Mouse (Mus musculus) heart, embryonic 12.5 days (tissue): Measurements from ENCODE around the gene Slc26a9. TPM values are rescaled to one million over a fixed set of nuclear protein-coding genes. Genes with fewer than 3 reads are reported as not detected.

Source experiments
- ATAC-seq: fragments of 200-750 bp; cut with Nextera tagmentation; 2 replicates; pipeline ENCODE4 v1.8.0; 2017; ENCODE audit warnings: moderate TSS enrichment, moderate library complexity; ENCODE audit not compliant: insufficient number of reproducible peaks, low FRiP score
- H3K27ac ChIP-seq: fragments of 300-500 bp; sonication (generic); 2 replicates; pipeline ENCODE4 v1.5.1; 2016; ENCODE audit warnings: mild to moderate bottlenecking, moderate library complexity; ENCODE audit not compliant: poor library complexity, severe bottlenecking
- H3K27me3 ChIP-seq: fragments of 300-500 bp; sonication (generic); replicated peaks from 2 replicates; pipeline ENCODE4 v1.6.1; 2016; ENCODE audit warnings: mild to moderate bottlenecking, moderate library complexity
- H3K36me3 ChIP-seq: fragments of 300-500 bp; sonication (generic); 2 replicates; pipeline ENCODE4 v1.6.1; 2016; ENCODE audit warnings: mild to moderate bottlenecking, moderate library complexity
- H3K4me1 ChIP-seq: fragments of 300-500 bp; sonication (generic); replicated peaks from 2 replicates; pipeline ENCODE4 v1.6.1; 2016; ENCODE audit warnings: mild to moderate bottlenecking
- H3K4me2 ChIP-seq: fragments of 300-500 bp; sonication (generic); 2 replicates; pipeline ENCODE4 v1.6.1; 2016; ENCODE audit warnings: mild to moderate bottlenecking, moderate library complexity
- H3K4me3 ChIP-seq: fragments of 300-500 bp; sonication (generic); 2 replicates; pipeline ENCODE4 v1.5.1; 2016; ENCODE audit warnings: mild to moderate bottlenecking
- H3K9ac ChIP-seq: fragments of 300-500 bp; sonication (generic); 2 replicates; pipeline ENCODE4 v1.6.1; 2016; ENCODE audit warnings: mild to moderate bottlenecking, moderate library complexity
- H3K9me3 ChIP-seq: fragments of 300-500 bp; sonication (generic); replicated peaks from 2 replicates; pipeline ENCODE4 v1.6.1; 2016; ENCODE audit warnings: mild to moderate bottlenecking, moderate library complexity
- WGBS: fragments of 180-500 bp; shearing (Covaris S2); methylation state at CpG from one replicate; pipeline ENCODE4 v1.1.7; 2016; 5-methylcytosine and 5-hydroxymethylcytosine counted together
- polyA plus RNA-seq: library from polyadenylated mRNA; unstranded; fragments of >200 nt; fragmentation: Nextera tagmentation; extraction: Ambion mirVana; gene quantifications from 2 replicates; pipeline ENCODE4 v1.2.1, GENCODE M21; 2016

Slc26a9 gene
- polyA plus RNA-seq, 1 experiment from 2014 or later: 0.04 TPM

DNA sequence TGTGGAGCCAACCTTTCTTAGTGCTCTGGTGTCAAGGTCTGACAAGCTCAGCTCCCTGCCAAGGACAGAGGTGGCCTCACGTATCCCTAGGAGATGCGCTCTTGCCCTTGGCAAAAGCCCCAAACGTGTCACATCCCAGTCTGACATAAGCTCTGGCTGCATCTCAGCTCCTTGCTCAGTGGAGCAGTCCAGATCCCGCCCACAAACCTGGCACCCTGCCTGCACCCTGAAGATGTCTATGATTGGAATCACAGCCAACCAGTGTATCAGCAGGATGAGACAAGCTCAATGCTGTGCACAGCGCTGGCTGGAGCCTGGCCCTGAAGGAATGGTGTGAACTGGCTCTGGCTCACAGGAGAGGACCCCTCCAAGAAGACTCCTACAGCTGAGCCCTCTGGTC, 6.6 kb upstream of the Slc26a9 start:
- peak; percentile 49; the same call in 1 of the 2 replicates for ATAC-seq
- Histone ChIP-seq H3K4me3 (no peak overlapping the region), H3K27ac (no peak overlapping the region), H3K9ac (no peak overlapping the region), H3K36me3 (no peaks in the 10 kb centered on the region), H3K4me1 (peaks cover 43% of the 10 kb centered on the region), H3K27me3 (no peaks in the 10 kb centered on the region), H3K9me3 (no peaks in the 10 kb centered on the region), H3K4me2 (no peak overlapping the region)
- 68% methylated on average over 5 of the region's 5 CpGs for WGBS

DNA sequence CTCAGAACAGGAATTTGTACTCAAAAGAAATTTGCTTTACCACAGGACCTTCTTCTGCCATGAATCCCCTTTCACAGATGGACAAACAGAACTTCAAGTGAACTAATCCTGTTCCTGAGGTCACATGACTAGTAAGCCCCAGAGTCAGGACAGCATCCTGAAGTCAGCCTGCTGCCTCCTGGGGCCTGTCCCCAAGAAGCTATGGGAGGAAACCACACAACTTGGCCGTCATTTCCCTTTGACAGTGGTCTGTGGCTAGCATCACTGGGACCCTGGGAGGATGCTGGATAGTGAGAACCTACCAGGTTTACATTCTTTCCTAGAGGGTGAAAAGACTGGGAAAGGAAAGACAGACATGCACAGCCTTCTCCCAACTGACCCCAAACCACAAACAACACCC, 5.1 kb upstream of the Slc26a9 start:
- Histone ChIP-seq H3K27ac (no peak overlapping the region), H3K9me3 (no peaks in the 10 kb centered on the region), H3K4me1 (peaks cover 36% of the 10 kb centered on the region), H3K4me2 (no peak overlapping the region), H3K36me3 (no peaks in the 10 kb centered on the region), H3K4me3 (no peak overlapping the region), H3K27me3 (peaks cover 3% of the 10 kb centered on the region; the same call in 1 of the 2 replicates), H3K9ac (no peak overlapping the region)
- no peak for ATAC-seq
- 74% methylated on average over 1 of the region's 1 CpGs for WGBS

- H3K4me1 ChIP-seq: peaks cover 41% of the 10 kb centered on the region
- no peak overlapping the region for H3K4me3 ChIP-seq
- H3K9ac ChIP-seq: no peak overlapping the region
- no peaks in the 10 kb centered on the region for H3K9me3 ChIP-seq
- 94% methylated on average over 9 of the region's 9 CpGs for WGBS
- no peaks in the 10 kb centered on the region for H3K36me3 ChIP-seq
- ATAC-seq: no peak
- peaks cover 3% of the 10 kb centered on the region; the same call in 1 of the 2 replicates for H3K27me3 ChIP-seq
- no peak overlapping the region for H3K4me2 ChIP-seq
- no peak overlapping the region for H3K27ac ChIP-seq
Observed at GRCm38 (mm10) chr1:131739481-131740160, 4.2 kb upstream of the Slc26a9 start.

GRCm38 (mm10) chr1:131745391-131745790, 1.6 kb downstream of the Slc26a9 start:
- whole genome bisulfite sequencing: 58% methylated on average over 5 of the region's 5 CpGs
- no peaks in the 10 kb centered on the region for H3K36me3 ChIP-seq
- H3K4me1 ChIP-seq: peaks cover 16% of the 10 kb centered on the region
- no peak overlapping the region for H3K27ac ChIP-seq
- H3K9me3 ChIP-seq: no peaks in the 10 kb centered on the region
- H3K27me3 ChIP-seq: peaks cover 12% of the 10 kb centered on the region
- ATAC-seq: no peak
- H3K9ac ChIP-seq: no peak overlapping the region
- no peak overlapping the region for H3K4me3 ChIP-seq
- no peak overlapping the region for H3K4me2 ChIP-seq

DNA sequence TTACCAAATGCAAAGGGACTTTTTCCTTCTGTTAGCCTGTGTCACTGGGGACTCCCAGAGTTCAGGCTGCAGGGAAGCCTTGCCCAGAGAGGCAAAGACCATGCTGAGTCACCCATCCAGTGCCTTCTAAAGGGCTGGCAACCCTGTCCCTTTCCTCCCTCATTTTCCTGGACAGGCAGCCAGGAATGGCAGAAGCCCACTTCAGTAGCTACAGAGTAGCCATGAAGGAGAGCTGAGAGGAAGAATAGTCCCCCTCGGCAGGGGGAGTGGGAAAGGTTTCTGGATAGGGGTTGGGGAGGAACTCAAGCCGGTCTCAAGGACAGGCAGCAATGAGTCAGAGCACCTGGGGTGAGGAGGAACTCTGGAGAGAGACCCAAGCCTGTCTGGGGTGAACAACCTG, 3.9 kb downstream of the Slc26a9 start:
- WGBS: 47% methylated on average over 2 of the region's 2 CpGs
- no peak overlapping the region for H3K4me3 ChIP-seq
- H3K27ac ChIP-seq: no peak overlapping the region
- H3K9me3 ChIP-seq: no peaks in the 10 kb centered on the region
- H3K9ac ChIP-seq: no peak overlapping the region
- peaks cover 19% of the 10 kb centered on the region for H3K27me3 ChIP-seq
- no peaks in the 10 kb centered on the region for H3K36me3 ChIP-seq
- H3K4me2 ChIP-seq: no peak overlapping the region
- no peak for ATAC-seq
- H3K4me1 ChIP-seq: peaks cover 27% of the 10 kb centered on the region

DNA sequence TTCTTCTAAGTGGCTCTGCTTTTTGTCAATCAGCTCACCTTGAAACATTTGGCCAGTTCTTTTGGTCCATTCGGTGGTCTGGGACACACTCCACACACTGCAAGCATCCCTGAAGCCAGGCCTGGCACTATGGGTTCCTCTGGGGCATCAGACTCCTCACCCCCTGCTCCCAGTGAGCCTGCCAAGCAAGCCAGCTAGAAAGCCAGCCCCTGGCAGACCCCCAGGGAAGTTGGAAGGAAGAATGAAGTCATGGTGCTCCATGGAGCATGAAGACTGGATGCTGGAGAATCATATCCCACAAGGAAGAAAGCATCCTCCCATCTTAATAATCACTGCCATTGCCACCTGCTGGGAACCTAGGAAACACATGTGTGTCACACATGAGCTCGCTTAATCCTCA, 4.8 kb downstream of the Slc26a9 start:
- Histone ChIP-seq H3K4me1 (peaks cover 30% of the 10 kb centered on the region), H3K9ac (no peak overlapping the region), H3K9me3 (no peaks in the 10 kb centered on the region), H3K36me3 (no peaks in the 10 kb centered on the region), H3K4me2 (no peak overlapping the region), H3K27me3 (peaks cover 17% of the 10 kb centered on the region), H3K4me3 (no peak overlapping the region), H3K27ac (no peak overlapping the region)
- no peak for ATAC-seq
- 75% methylated on average over 2 of the region's 2 CpGs for WGBS

DNA sequence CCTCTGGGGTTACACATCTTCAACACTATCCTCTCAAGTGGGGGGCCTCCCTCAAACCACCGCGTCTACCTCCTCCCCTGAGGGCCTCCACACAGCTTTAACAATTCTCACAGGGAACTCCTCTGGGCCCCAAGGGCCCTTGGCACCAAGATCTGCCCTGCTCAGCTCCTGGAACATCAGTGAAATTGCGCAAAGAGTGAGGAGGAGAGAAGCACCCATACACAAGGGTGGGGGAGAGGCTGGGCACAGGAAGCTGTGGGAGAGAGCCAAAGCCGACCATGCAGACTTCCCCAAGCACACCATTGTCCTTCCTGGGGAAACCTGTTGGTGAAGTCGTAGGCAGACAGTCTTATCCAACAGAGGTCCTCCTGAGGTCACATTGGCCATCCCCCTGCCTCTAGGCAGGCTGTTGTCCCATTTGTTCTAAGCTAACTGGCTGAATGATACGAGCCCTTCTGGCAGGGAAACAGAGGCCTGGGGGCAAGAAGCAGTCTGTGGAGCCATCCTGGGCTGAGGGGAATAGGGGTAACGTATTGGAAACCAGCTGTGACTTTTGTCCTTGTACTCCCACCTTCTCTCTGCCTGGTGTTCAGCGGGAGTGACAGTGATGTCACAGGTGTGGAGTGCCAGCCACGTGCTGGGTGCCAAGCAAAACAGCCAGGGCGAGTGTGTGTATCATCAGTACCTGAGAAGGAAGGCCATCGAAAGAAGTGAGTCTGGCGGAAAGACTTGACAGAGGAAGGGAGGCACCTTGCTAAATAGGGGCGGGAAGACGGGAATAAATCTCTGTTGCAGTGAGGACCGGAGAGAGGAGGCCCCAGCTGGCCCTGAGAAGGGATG, 6.1 kb downstream of the Slc26a9 start:
- H3K9ac ChIP-seq: no peak overlapping the region
- whole genome bisulfite sequencing: 69% methylated on average over 15 of the region's 15 CpGs
- no peak overlapping the region for H3K27ac ChIP-seq
- no peak for ATAC-seq
- no peak overlapping the region for H3K4me3 ChIP-seq
- H3K4me2 ChIP-seq: no peak overlapping the region
- H3K27me3 ChIP-seq: peaks cover 17% of the 10 kb centered on the region
- H3K36me3 ChIP-seq: no peaks in the 10 kb centered on the region
- H3K4me1 ChIP-seq: peaks cover 29% of the 10 kb centered on the region
- no peaks in the 10 kb centered on the region for H3K9me3 ChIP-seq

GRCm38 (mm10) chr1:131751181-131751890, 7.5 kb downstream of the Slc26a9 start:
- Histone ChIP-seq H3K4me1 (peaks cover 34% of the 10 kb centered on the region), H3K27ac (no peak overlapping the region), H3K9ac (no peak overlapping the region), H3K36me3 (no peaks in the 10 kb centered on the region), H3K9me3 (no peaks in the 10 kb centered on the region), H3K27me3 (peaks cover 12% of the 10 kb centered on the region), H3K4me2 (no peak overlapping the region), H3K4me3 (no peak overlapping the region)
- WGBS: 80% methylated on average over 3 of the region's 3 CpGs
- ATAC-seq: no peak

DNA sequence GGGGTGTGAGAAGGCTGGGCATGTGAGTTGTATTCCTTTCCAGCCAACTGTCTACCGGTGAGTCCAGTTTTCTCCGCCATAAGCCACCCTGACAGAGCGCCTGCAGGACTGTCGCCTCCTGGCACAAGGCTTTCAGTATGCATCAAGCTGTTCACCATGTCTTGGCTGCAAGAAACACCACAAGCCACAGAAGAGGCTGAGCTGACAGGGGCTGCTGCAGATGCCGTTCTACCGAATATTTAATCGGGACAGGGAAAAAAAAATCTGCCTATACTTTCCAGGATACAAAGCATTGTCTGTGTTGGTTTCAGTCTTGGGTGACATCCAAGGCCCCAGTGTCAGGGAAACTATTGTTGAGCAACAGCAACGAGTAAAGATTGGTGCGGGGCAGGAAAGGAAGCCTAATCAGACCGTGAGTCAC, 8.1 kb downstream of the Slc26a9 start:
- Histone ChIP-seq H3K4me3 (no peak overlapping the region), H3K36me3 (no peaks in the 10 kb centered on the region), H3K27ac (no peak overlapping the region), H3K9ac (no peak overlapping the region), H3K27me3 (peaks cover 12% of the 10 kb centered on the region), H3K4me1 (peaks cover 34% of the 10 kb centered on the region), H3K9me3 (no peaks in the 10 kb centered on the region), H3K4me2 (no peak overlapping the region)
- ATAC-seq: no peak
- 64% methylated on average over 10 of the region's 10 CpGs for WGBS

DNA sequence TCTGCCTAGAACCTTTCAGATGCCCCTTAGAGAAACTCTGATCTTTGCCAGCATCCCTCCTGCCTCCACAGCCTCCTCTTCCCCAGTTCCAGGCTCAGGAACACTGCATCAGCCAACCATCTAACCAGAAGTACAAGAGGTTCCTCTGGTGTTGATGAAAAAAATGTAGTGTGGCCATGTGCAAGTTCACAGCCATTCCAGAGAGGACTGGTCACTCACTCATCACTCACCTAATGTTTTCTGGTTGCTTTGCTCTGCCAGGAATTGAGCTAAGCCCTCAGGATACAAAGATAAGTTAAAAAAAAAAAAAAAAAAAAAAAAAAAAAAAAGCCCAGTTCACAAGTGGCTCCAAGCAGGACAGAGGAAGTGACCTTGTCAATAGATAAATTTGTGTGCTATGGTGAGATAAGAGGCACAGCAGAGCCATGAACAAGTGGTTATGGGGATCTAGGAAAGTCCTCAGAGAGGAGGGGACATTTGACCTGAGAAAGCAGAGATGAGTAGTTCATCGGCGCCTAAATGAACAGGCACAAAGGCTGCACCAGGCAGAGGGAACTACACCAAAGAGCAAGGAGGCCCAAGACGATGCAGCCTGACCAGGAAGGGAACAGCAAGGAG, 10.5 kb downstream of the Slc26a9 start:
- Histone ChIP-seq H3K36me3 (no peaks in the 10 kb centered on the region), H3K4me1 (peaks cover 37% of the 10 kb centered on the region), H3K27ac (peak overlapping the region; percentile 26; the same call in 1 of the 2 replicates), H3K4me3 (no peak overlapping the region), H3K27me3 (peaks cover 9% of the 10 kb centered on the region), H3K9me3 (no peaks in the 10 kb centered on the region), H3K9ac (no peak overlapping the region), H3K4me2 (no peak overlapping the region)
- ATAC-seq: no peak
- WGBS: 23% methylated on average over 3 of the region's 3 CpGs

GRCm38 (mm10) chr1:131754916-131755315, 11.1 kb downstream of the Slc26a9 start:
- peaks cover 42% of the 10 kb centered on the region for H3K4me1 ChIP-seq
- no peak overlapping the region for H3K4me3 ChIP-seq
- no peak for ATAC-seq
- H3K4me2 ChIP-seq: no peak overlapping the region
- H3K36me3 ChIP-seq: no peaks in the 10 kb centered on the region
- no peak overlapping the region for H3K9ac ChIP-seq
- H3K9me3 ChIP-seq: no peaks in the 10 kb centered on the region
- 72% methylated on average over 4 of the region's 4 CpGs for WGBS
- H3K27ac ChIP-seq: peak overlapping the region; percentile 26; the same call in 1 of the 2 replicates
- H3K27me3 ChIP-seq: peaks cover 9% of the 10 kb centered on the region
